Mouse (Mus musculus): ENCODE data around the gene Rac3. TPM values are rescaled to one million over a fixed set of nuclear protein-coding genes. Genes with fewer than 3 reads are reported as not detected.
"Not testable (repeated sequence)": the region's sequence is repeated elsewhere in the genome, so short reads cannot be mapped to it uniquely, and the experiment has no call there.

Rac3 gene
- under 1 TPM; 0.70 to 0.99 TPM for total RNA-seq (2021)
- 3.3 and 4.6 TPM in 2 replicates for polyA plus RNA-seq (2012; rRNA removed)
- long read RNA-seq = 0 reads

- Histone ChIP-seq H3K79me2 (replicated peaks; ENCODE audit: control insufficient read depth, insufficient read depth, low read length) (no peaks in the 10 kb centered on the region), H3K4me3 (peak within 1 kb of the TSS; percentile 58), H3K36me3 (ENCODE audit: control insufficient read depth, insufficient read depth, low read length) (no peaks in the 10 kb centered on the region), H3K27ac (no peak within 1 kb of the TSS), H3K27me3 (ENCODE audit: control insufficient read depth, insufficient read depth, low read length) (0 out of 2 replicates have a peak, but pooled peaks cover 1% of the 10 kb centered on the region), H3K9ac (ENCODE audit: low read depth, low read length) (peak within 1 kb of the TSS; percentile 81), H3K4me1 (ENCODE audit: control insufficient read depth, insufficient read depth, low read length) (peaks cover 2% of the 10 kb centered on the region; the same call in 1 of the 2 replicates)
- TF ChIP-seq CTCF (IDR thresholded peaks at IDR 0.05) = no peak
- TF ChIP-seq EP300 (IDR thresholded peaks at IDR 0.05; ENCODE audit: insufficient read depth, low read depth, low read length) = no peak
- no peak for TF ChIP-seq POLR2A (IDR thresholded peaks at IDR 0.05; ENCODE audit: insufficient read depth, low read depth, low read length)
- WGBS = 1% methylated on average over 84 of the region's 90 CpGs
- peak; percentile 74 to 81 for DNase-seq
- intact Hi-C loops (cut with DNase I) = loop anchor here (2.0 to 10.0 kb wide), 2 partner anchors 29 to 323 kb away; no protein-coding TSS in a partner anchor
Observed at GRCm38 (mm10) chr11:120721124-120722066, at the start of gene Rac3. TSS of gene Rac3 (plus strand) at chr11:120721470.

- 1% methylated on average over 83 of the region's 83 CpGs for WGBS
- H3K9ac ChIP-seq (ENCODE audit: low read depth, low read length) = peak within 1 kb of the TSS; percentile 88
- no peaks in the 10 kb centered on the region for H3K27me3 ChIP-seq (ENCODE audit: control insufficient read depth, insufficient read depth, low read length)
- intact Hi-C loops (cut with DNase I) = loop anchor here (5.0 kb wide), 1 partner anchor 41 kb away; the partner anchor contains the start of gene Mafg
- TF ChIP-seq EP300 (IDR thresholded peaks at IDR 0.05; ENCODE audit: insufficient read depth, low read depth, low read length) (no peak), POLR2A (IDR thresholded peaks at IDR 0.05; ENCODE audit: insufficient read depth, low read depth, low read length) (peak; percentile 72), CTCF (IDR thresholded peaks at IDR 0.05) (no peak)
- peak within 1 kb of the TSS; percentile 99 for H3K27ac ChIP-seq
- no peaks in the 10 kb centered on the region for H3K36me3 ChIP-seq (ENCODE audit: control insufficient read depth, insufficient read depth, low read length)
- DNase-seq = peak; percentile 98
- H3K79me2 ChIP-seq (replicated peaks; ENCODE audit: control insufficient read depth, insufficient read depth, low read length) = no peaks in the 10 kb centered on the region
- H3K4me1 ChIP-seq (ENCODE audit: control insufficient read depth, insufficient read depth, low read length) = peaks cover 4% of the 10 kb centered on the region
- H3K4me3 ChIP-seq = peak within 1 kb of the TSS; percentile 90
Observed at GRCm38 (mm10) chr11:120672687-120673593, 48.3 kb upstream of the Rac3 start, which contains the start of gene Aspscr1. TSS of gene Aspscr1 (plus strand) at chr11:120672973.

DNA sequence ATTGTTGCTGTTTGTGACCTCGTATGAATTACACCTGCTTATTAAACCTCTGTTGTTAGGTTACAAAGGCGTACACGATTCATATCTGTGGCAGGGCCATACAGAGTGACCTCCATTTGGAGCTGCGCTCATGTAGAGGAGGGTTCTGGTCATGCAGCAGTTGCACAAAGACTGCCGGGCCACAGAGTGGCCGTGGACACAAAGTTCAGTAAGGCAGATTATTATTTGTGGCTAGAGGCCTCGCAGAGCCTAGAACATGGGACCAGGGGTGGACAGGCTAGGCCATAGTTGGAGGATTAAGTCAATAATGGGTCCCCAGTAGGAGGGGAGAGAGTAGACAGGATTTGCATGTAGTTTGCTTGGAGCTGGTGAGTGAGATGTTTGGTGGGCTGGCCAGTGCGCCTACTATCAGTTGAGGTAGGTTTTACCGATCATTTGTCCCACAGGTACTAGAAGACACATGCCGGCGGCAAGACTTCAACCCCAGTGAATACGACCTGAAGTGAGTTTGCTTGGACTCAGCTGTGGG lies 47.6 kb upstream of the Rac3 start:
- TF ChIP-seq EP300 (IDR thresholded peaks at IDR 0.05; ENCODE audit: insufficient read depth, low read depth, low read length) (no peak), POLR2A (IDR thresholded peaks at IDR 0.05; ENCODE audit: insufficient read depth, low read depth, low read length) (no peak), CTCF (IDR thresholded peaks at IDR 0.05) (no peak)
- WGBS = 34% methylated on average over 12 of the region's 12 CpGs
- Histone ChIP-seq H3K4me1 (ENCODE audit: control insufficient read depth, insufficient read depth, low read length) (peaks cover 4% of the 10 kb centered on the region), H3K27ac (peak overlapping the region; percentile 99), H3K79me2 (replicated peaks; ENCODE audit: control insufficient read depth, insufficient read depth, low read length) (no peaks in the 10 kb centered on the region), H3K27me3 (ENCODE audit: control insufficient read depth, insufficient read depth, low read length) (no peaks in the 10 kb centered on the region), H3K9ac (ENCODE audit: low read depth, low read length) (peak overlapping the region; percentile 56), H3K4me3 (peak overlapping the region; percentile 90), H3K36me3 (ENCODE audit: control insufficient read depth, insufficient read depth, low read length) (no peaks in the 10 kb centered on the region)
- DNase-seq = no peak
- intact Hi-C loops (cut with DNase I) = loop anchor here (5.0 kb wide), 1 partner anchor 41 kb away; the partner anchor contains the start of gene Mafg

- H3K9ac ChIP-seq (ENCODE audit: low read depth, low read length); intact Hi-C loops (cut with DNase I); H3K36me3 ChIP-seq (ENCODE audit: control insufficient read depth, insufficient read depth, low read length); H3K27me3 ChIP-seq (ENCODE audit: control insufficient read depth, insufficient read depth, low read length); H3K4me1 ChIP-seq (ENCODE audit: control insufficient read depth, insufficient read depth, low read length); DNase-seq; H3K27ac ChIP-seq; H3K79me2 ChIP-seq (replicated peaks; ENCODE audit: control insufficient read depth, insufficient read depth, low read length); H3K4me3 ChIP-seq: not testable (repeated sequence)
- 68% methylated on average over 5 of the region's 5 CpGs for WGBS
Observed at GRCm38 (mm10) chr11:120675875-120676274, 45.4 kb upstream of the Rac3 start.

- no peaks in the 10 kb centered on the region for H3K79me2 ChIP-seq (replicated peaks; ENCODE audit: control insufficient read depth, insufficient read depth, low read length)
- DNase-seq = no peak
- no peak overlapping the region for H3K4me3 ChIP-seq
- no peaks in the 10 kb centered on the region for H3K36me3 ChIP-seq (ENCODE audit: control insufficient read depth, insufficient read depth, low read length)
- 89% methylated on average over 4 of the region's 4 CpGs for WGBS
- no peak for TF ChIP-seq POLR2A (IDR thresholded peaks at IDR 0.05; ENCODE audit: insufficient read depth, low read depth, low read length)
- TF ChIP-seq CTCF (IDR thresholded peaks at IDR 0.05) = no peak
- no peak for TF ChIP-seq EP300 (IDR thresholded peaks at IDR 0.05; ENCODE audit: insufficient read depth, low read depth, low read length)
- H3K4me1 ChIP-seq (ENCODE audit: control insufficient read depth, insufficient read depth, low read length) = peaks cover 4% of the 10 kb centered on the region
- H3K27ac ChIP-seq = no peak overlapping the region
- no peaks in the 10 kb centered on the region for H3K27me3 ChIP-seq (ENCODE audit: control insufficient read depth, insufficient read depth, low read length)
- intact Hi-C loops (cut with DNase I) = no loop called here
- H3K9ac ChIP-seq (ENCODE audit: low read depth, low read length) = no peak overlapping the region
Observed at GRCm38 (mm10) chr11:120676951-120677350, 44.3 kb upstream of the Rac3 start.
